Mouse (Mus musculus): ENCODE results near the gene Myo1d. TPM values are rescaled to one million over a fixed set of nuclear protein-coding genes. Genes with fewer than 3 reads are reported as not detected.

Gene Myo1d
- polyA plus RNA-seq, 1 experiment, result 10.8 TPM

DNA sequence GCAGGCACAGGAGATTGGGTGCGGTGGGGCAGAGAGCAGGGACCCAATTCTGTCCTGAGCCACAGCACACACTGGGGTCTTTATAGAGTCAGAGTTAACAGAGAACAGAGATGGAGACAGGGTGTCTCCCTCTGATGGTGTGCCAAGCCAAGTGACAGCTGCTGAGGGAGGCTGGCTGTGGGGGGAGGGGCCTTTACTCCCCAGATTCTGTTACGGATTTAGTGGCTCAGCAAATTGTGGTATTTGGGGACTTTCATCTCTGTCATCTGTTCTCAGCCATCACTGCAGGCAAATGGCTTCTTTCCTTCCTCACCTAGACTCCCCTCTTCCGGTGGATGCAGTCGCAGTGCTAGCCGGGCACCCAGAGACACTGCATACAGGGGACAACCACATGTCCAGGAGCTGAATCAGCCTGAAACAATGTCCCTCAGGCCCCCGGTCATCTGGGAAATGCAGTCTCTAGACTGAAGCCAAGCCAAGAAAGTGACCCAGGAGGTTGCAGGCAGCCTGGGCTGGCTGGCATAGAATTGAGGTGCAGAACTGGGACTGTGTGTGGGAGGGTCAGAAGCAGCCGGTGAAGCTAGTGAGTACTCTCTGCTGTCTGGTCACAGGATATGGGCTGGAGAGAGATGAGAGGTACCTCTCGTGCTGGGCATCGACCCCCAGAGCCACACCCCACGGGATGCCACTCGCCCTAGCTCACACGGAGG lies 290.5 kb downstream of the Myo1d start:
- Histone ChIP-seq H3ac (ENCODE audit: control insufficient read depth, insufficient read length, low read depth) (peak overlapping the region; percentile 33), H3K27me3 (ENCODE audit: control insufficient read depth, insufficient read depth, insufficient read length) (no peaks in the 10 kb centered on the region), H3K79me3 (ENCODE audit: low read depth) (no peaks in the 10 kb centered on the region), H3K4me3 (ENCODE audit: insufficient read depth, poor library complexity, severe bottlenecking) (no peak overlapping the region), H3K79me2 (ENCODE audit: control insufficient read depth, insufficient read depth) (no peaks in the 10 kb centered on the region), H3K36me3 (ENCODE audit: control insufficient read depth, insufficient read depth) (no peaks in the 10 kb centered on the region)
- TF ChIP-seq MYOD1 (IDR thresholded peaks at IDR 0.05; ENCODE audit: control insufficient read depth, insufficient read length, low read depth) (peak; percentile 93), USF1 (IDR thresholded peaks at IDR 0.05; ENCODE audit: low read depth) (no peak)

DNA sequence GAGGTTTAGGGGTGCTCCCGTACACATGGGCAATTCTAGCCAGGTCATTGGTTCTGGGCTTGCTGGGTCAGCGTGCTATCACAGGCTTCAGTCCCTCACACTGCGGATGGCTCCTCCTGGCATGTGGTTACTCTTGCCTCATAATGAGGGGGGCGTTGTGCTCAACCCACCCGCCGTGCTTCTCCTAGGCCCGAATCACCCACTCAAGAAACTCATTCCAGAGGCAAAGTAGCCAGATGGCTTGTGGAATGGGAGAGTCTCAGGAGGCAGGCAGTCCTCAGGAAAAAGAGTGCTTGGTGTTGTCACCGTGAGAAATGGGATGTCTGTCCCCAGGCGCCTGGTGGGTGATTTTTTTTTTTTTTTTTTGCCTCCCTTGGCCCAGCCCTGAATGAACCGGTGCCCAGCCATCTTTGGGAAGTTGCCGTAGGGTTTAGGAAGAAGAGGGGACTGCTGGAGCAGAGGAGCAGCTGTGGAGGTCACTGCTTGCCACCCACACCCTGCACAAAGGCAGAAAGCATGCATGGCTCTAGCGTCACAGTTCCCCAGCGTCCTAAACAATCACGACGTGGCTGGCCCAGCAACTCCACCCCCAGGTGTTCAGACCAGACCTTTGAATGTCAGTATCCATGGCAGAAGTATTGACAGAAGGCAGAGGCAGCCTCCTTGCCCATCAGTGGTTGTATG lies 291.8 kb downstream of the Myo1d start:
- Histone ChIP-seq H3ac (ENCODE audit: control insufficient read depth, insufficient read length, low read depth) (no peak overlapping the region), H3K27me3 (ENCODE audit: control insufficient read depth, insufficient read depth, insufficient read length) (no peaks in the 10 kb centered on the region), H3K79me2 (ENCODE audit: control insufficient read depth, insufficient read depth) (no peaks in the 10 kb centered on the region), H3K4me3 (ENCODE audit: insufficient read depth, poor library complexity, severe bottlenecking) (no peak overlapping the region), H3K79me3 (ENCODE audit: low read depth) (no peaks in the 10 kb centered on the region), H3K36me3 (ENCODE audit: control insufficient read depth, insufficient read depth) (no peaks in the 10 kb centered on the region)
- TF ChIP-seq CTCF (IDR thresholded peaks at IDR 0.05; ENCODE audit: control insufficient read depth, insufficient read depth, insufficient read length) (no peak), MYOG (IDR thresholded peaks at IDR 0.05; ENCODE audit: control insufficient read depth, extremely low read depth, insufficient read length) (no peak), CEBPB (IDR thresholded peaks at IDR 0.05; ENCODE audit: low read depth) (no peak)

- H3K4me3 ChIP-seq (ENCODE audit: insufficient read depth, poor library complexity, severe bottlenecking), result no peak overlapping the region
- peaks cover under 1% of the 10 kb centered on the region for H3K36me3 ChIP-seq (ENCODE audit: control insufficient read depth, insufficient read depth)
- H3K79me3 ChIP-seq (ENCODE audit: low read depth), result no peaks in the 10 kb centered on the region
- H3K27me3 ChIP-seq (ENCODE audit: control insufficient read depth, insufficient read depth, insufficient read length), result no peaks in the 10 kb centered on the region
- no peak overlapping the region for H3ac ChIP-seq (ENCODE audit: control insufficient read depth, insufficient read length, low read depth)
- peaks cover 11% of the 10 kb centered on the region for H3K79me2 ChIP-seq (ENCODE audit: control insufficient read depth, insufficient read depth)
- peak; percentile 9 for TF ChIP-seq MAX (IDR thresholded peaks at IDR 0.05)
- TF ChIP-seq CEBPB (IDR thresholded peaks at IDR 0.05; ENCODE audit: low read depth), result no peak
- TF ChIP-seq MYOD1 (IDR thresholded peaks at IDR 0.05; ENCODE audit: control insufficient read depth, insufficient read length, low read depth), result peak; percentile 50
- TF ChIP-seq CTCF (IDR thresholded peaks at IDR 0.05; ENCODE audit: control insufficient read depth, insufficient read depth, insufficient read length), result no peak
- TF ChIP-seq FOSL1 (IDR thresholded peaks at IDR 0.05; ENCODE audit: insufficient read depth, low read length, poor library complexity, severe bottlenecking), result no peak
- TF ChIP-seq USF1 (IDR thresholded peaks at IDR 0.05; ENCODE audit: low read depth), result no peak
Observed at GRCm38 (mm10) chr11:80485622-80486206, 294.1 kb downstream of the Myo1d start.

GRCm38 (mm10) chr11:80485120-80485551 lies 294.7 kb downstream of the Myo1d start:
- peak overlapping the region; percentile 9 for H3ac ChIP-seq (ENCODE audit: control insufficient read depth, insufficient read length, low read depth)
- peaks cover 6% of the 10 kb centered on the region for H3K36me3 ChIP-seq (ENCODE audit: control insufficient read depth, insufficient read depth)
- H3K27me3 ChIP-seq (ENCODE audit: control insufficient read depth, insufficient read depth, insufficient read length), result no peaks in the 10 kb centered on the region
- peaks cover 6% of the 10 kb centered on the region for H3K79me3 ChIP-seq (ENCODE audit: low read depth)
- no peak overlapping the region for H3K4me3 ChIP-seq (ENCODE audit: insufficient read depth, poor library complexity, severe bottlenecking)
- TF ChIP-seq MAX (IDR thresholded peaks at IDR 0.05) (no peak), USF1 (IDR thresholded peaks at IDR 0.05; ENCODE audit: low read depth) (no peak), MYOG (IDR thresholded peaks at IDR 0.05; ENCODE audit: control insufficient read depth, extremely low read depth, insufficient read length) (no peak), CTCF (IDR thresholded peaks at IDR 0.05; ENCODE audit: control insufficient read depth, insufficient read depth, insufficient read length) (no peak), MYOD1 (IDR thresholded peaks at IDR 0.05; ENCODE audit: control insufficient read depth, insufficient read length, low read depth) (no peak)
- H3K79me2 ChIP-seq (ENCODE audit: control insufficient read depth, insufficient read depth), result peaks cover 17% of the 10 kb centered on the region

GRCm38 (mm10) chr11:80484191-80484791 lies 295.5 kb downstream of the Myo1d start:
- TF ChIP-seq MYOG (IDR thresholded peaks at IDR 0.05; ENCODE audit: control insufficient read depth, extremely low read depth, insufficient read length), result no peak
- peak; percentile 56 for TF ChIP-seq MYOD1 (IDR thresholded peaks at IDR 0.05; ENCODE audit: control insufficient read depth, insufficient read length, low read depth)
- peak; percentile 93 for TF ChIP-seq FOSL1 (IDR thresholded peaks at IDR 0.05; ENCODE audit: insufficient read depth, low read length, poor library complexity, severe bottlenecking)
- H3K4me3 ChIP-seq (ENCODE audit: insufficient read depth, poor library complexity, severe bottlenecking), result no peak overlapping the region

More at GRCm38 (mm10) chr11:80484191-80484791, 295.5 kb downstream of the Myo1d start:
- Histone ChIP-seq H3K79me3 (ENCODE audit: low read depth) (peaks cover 12% of the 10 kb centered on the region), H3ac (ENCODE audit: control insufficient read depth, insufficient read length, low read depth) (peak overlapping the region; percentile 25), H3K27me3 (ENCODE audit: control insufficient read depth, insufficient read depth, insufficient read length) (no peaks in the 10 kb centered on the region), H3K79me2 (ENCODE audit: control insufficient read depth, insufficient read depth) (peaks cover 25% of the 10 kb centered on the region), H3K36me3 (ENCODE audit: control insufficient read depth, insufficient read depth) (peaks cover 15% of the 10 kb centered on the region)

Data from C2C12 (cell line).